Mouse (Mus musculus) lung, postnatal 0 days (tissue): ENCODE measurements around the gene Zfp84.

ENCODE experiments used
- CTCF ChIP-seq: IDR thresholded peaks from 2 replicates; pipeline ENCODE4 v1.5.1; 2016; ENCODE audit warnings: antibody characterized with exemption, mild to moderate bottlenecking
- EP300 ChIP-seq: IDR thresholded peaks from 2 replicates; pipeline ENCODE4 v1.6.1; 2016; ENCODE audit warnings: antibody characterized with exemption, mild to moderate bottlenecking, control low read depth

DNA sequence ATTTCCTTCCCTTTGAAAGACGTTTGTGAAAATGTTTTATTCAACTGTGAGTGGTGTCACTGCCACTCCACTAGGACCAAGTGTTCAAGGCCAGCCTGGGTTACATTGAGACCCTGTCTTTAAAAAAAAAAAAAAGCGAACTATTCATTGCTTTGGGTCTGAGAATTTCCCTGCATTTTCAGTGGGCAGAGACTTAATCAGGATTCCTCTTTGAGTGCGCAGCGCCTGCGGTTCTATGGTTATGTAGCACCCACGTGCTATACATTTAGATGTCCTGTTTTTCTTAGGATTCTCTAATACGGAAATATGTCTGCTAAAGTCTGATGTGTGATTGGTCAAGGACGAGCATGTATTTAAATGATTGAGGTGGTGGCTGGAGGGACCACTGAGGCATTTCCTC lies 16.7 kb downstream of the Zfp84 start:
- no peak for TF ChIP-seq EP300
- TF ChIP-seq CTCF: no peak
